Mouse (Mus musculus): Measurements from ENCODE around the gene Dip2c. TPM values are rescaled to one million over a fixed set of nuclear protein-coding genes. Genes with fewer than 3 reads are reported as not detected.

The Dip2c gene
- polyA plus RNA-seq, 1 experiment from 2014 or later, result 3.9 TPM

- 47% methylated on average over 1 of the region's 1 CpGs for WGBS
- no peaks in the 10 kb centered on the region for H3K9me3 ChIP-seq
These were observed 334.9 kb downstream of the Dip2c start for GRCm38 (mm10) chr13:9611229-9611628.

DNA sequence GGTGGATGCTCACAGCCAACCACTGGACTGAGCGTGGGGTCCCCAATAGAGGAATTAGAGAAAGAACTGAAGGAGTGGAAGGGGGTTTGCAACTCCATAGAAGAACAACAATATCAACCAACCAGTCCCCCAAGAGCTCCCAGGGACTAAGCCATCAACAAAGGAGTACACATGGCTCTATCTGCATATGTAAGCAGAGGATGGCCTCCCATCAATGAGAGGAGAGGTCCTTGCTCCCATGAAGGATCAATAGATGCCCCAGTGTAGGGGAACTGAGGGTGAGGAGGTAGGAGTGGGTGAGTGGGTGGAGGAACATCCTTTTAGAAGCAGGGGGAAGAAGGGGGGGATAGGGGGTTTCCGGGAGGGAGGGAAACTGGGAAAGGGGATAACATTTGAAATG, 356.4 kb downstream of the Dip2c start:
- WGBS, result 89% methylated on average over 2 of the region's 2 CpGs
- Histone ChIP-seq H3K4me3 (no peak overlapping the region), H3K36me3 (peaks cover 5% of the 10 kb centered on the region; the same call in 1 of the 2 replicates), H3K9me3 (no peaks in the 10 kb centered on the region), H3K27ac (no peak overlapping the region), H3K27me3 (ENCODE audit: insufficient read depth, poor library complexity, severe bottlenecking) (no peaks in the 10 kb centered on the region), H3K4me1 (peaks cover 9% of the 10 kb centered on the region)
- no peak for DNase-seq (ENCODE audit: low spot score)

More at GRCm38 (mm10) chr13:9611229-9611628, 334.9 kb downstream of the Dip2c start:
- Histone ChIP-seq H3K27me3 (ENCODE audit: insufficient read depth, poor library complexity, severe bottlenecking) (no peaks in the 10 kb centered on the region), H3K27ac (no peak overlapping the region), H3K4me3 (no peak overlapping the region), H3K36me3 (peaks cover 5% of the 10 kb centered on the region; the same call in 1 of the 2 replicates), H3K4me1 (no peaks in the 10 kb centered on the region)
- DNase-seq (ENCODE audit: low spot score), result no peak

- no peak overlapping the region for H3K27ac ChIP-seq
- H3K36me3 ChIP-seq, result no peaks in the 10 kb centered on the region
- H3K9me3 ChIP-seq, result no peaks in the 10 kb centered on the region
- 44% methylated on average over 2 of the region's 2 CpGs for WGBS
- peaks cover 12% of the 10 kb centered on the region for H3K4me1 ChIP-seq
- H3K27me3 ChIP-seq (ENCODE audit: insufficient read depth, poor library complexity, severe bottlenecking), result no peaks in the 10 kb centered on the region
- DNase-seq (ENCODE audit: low spot score), result no peak
- H3K4me3 ChIP-seq, result no peak overlapping the region
These were observed 359.6 kb downstream of the Dip2c start for GRCm38 (mm10) chr13:9635951-9636350.

DNA sequence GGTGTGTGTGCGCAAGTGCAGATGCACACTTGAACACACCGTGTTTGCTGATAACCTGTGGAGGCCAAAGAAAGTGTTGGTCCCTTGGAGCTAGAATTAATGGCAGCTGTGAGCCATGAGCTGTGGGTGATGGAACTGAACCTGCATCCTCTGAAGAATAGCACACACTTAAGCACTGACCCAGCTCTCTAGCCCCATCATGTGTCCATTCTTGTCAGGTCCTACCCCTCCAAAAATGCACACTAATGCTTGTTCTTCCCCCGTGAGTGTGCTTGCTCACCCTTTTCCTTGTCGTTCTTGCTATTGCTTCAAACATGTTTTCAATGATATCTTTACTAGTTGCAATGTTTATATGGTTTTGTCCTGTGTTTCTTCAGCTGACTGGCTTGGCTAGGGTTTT, 360.2 kb downstream of the Dip2c start:
- H3K9me3 ChIP-seq, result no peaks in the 10 kb centered on the region
- 55% methylated on average over 4 of the region's 4 CpGs for WGBS
- no peak overlapping the region for H3K4me3 ChIP-seq
- no peak overlapping the region for H3K27ac ChIP-seq
- H3K27me3 ChIP-seq (ENCODE audit: insufficient read depth, poor library complexity, severe bottlenecking), result no peaks in the 10 kb centered on the region
- H3K36me3 ChIP-seq, result no peaks in the 10 kb centered on the region
- peaks cover 12% of the 10 kb centered on the region for H3K4me1 ChIP-seq
- no peak for DNase-seq (ENCODE audit: low spot score)

GRCm38 (mm10) chr13:9637949-9638348, 361.6 kb downstream of the Dip2c start:
- no peaks in the 10 kb centered on the region for H3K36me3 ChIP-seq
- WGBS, result 38% methylated on average over 3 of the region's 3 CpGs
- H3K4me3 ChIP-seq, result no peak overlapping the region
- peaks cover 12% of the 10 kb centered on the region for H3K4me1 ChIP-seq
- no peak for DNase-seq (ENCODE audit: low spot score)
- H3K9me3 ChIP-seq, result no peaks in the 10 kb centered on the region
- no peak overlapping the region for H3K27ac ChIP-seq
- H3K27me3 ChIP-seq (ENCODE audit: insufficient read depth, poor library complexity, severe bottlenecking), result no peaks in the 10 kb centered on the region

GRCm38 (mm10) chr13:9648716-9649115, 372.4 kb downstream of the Dip2c start:
- DNase-seq (ENCODE audit: low spot score), result no peak
- Histone ChIP-seq H3K4me1 (peaks cover 10% of the 10 kb centered on the region; the same call in 1 of the 2 replicates), H3K27me3 (ENCODE audit: insufficient read depth, poor library complexity, severe bottlenecking) (no peaks in the 10 kb centered on the region), H3K27ac (no peak overlapping the region), H3K36me3 (no peaks in the 10 kb centered on the region), H3K9me3 (no peaks in the 10 kb centered on the region), H3K4me3 (no peak overlapping the region)
- 89% methylated on average over 13 of the region's 13 CpGs for WGBS

- Histone ChIP-seq H3K27me3 (ENCODE audit: insufficient read depth, poor library complexity, severe bottlenecking) (no peaks in the 10 kb centered on the region), H3K4me1 (peaks cover 10% of the 10 kb centered on the region; the same call in 1 of the 2 replicates), H3K27ac (no peak overlapping the region), H3K4me3 (no peak overlapping the region), H3K9me3 (no peaks in the 10 kb centered on the region), H3K36me3 (no peaks in the 10 kb centered on the region)
- 79% methylated on average over 1 of the region's 1 CpGs for WGBS
- no peak for DNase-seq (ENCODE audit: low spot score)
These were observed 373.6 kb downstream of the Dip2c start for GRCm38 (mm10) chr13:9649894-9650293.

DNA sequence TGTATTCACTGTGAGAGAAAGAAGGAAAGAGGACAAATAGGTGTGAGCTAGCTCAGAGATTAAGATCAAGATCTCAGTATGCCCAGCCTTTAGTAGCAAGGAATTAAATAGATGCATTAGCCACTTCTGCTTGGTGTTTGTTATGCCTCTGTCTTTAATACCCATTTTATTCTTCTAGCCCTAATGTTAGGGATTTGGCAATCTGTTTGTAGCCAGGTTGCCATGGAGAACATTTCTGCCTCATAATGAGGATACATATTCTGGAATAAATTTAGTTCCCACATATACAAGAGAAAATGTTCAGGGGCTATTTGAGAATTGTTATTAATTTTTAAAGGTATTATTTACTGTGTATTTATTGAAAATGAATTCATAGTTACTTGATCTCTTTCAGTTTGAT, 374.3 kb downstream of the Dip2c start:
- Histone ChIP-seq H3K4me1 (peaks cover 10% of the 10 kb centered on the region; the same call in 1 of the 2 replicates), H3K4me3 (no peak overlapping the region), H3K27ac (no peak overlapping the region), H3K27me3 (ENCODE audit: insufficient read depth, poor library complexity, severe bottlenecking) (no peaks in the 10 kb centered on the region), H3K9me3 (no peaks in the 10 kb centered on the region), H3K36me3 (no peaks in the 10 kb centered on the region)
- DNase-seq (ENCODE audit: low spot score), result no peak

- Histone ChIP-seq H3K27ac (no peak overlapping the region), H3K4me3 (no peak overlapping the region), H3K36me3 (peaks cover 4% of the 10 kb centered on the region; the same call in 1 of the 2 replicates), H3K27me3 (ENCODE audit: insufficient read depth, poor library complexity, severe bottlenecking) (no peaks in the 10 kb centered on the region), H3K4me1 (no peaks in the 10 kb centered on the region; the same call in 1 of the 2 replicates), H3K9me3 (no peaks in the 10 kb centered on the region)
- DNase-seq (ENCODE audit: low spot score), result no peak
- 80% methylated on average over 3 of the region's 3 CpGs for WGBS
These were observed 376.7 kb downstream of the Dip2c start for GRCm38 (mm10) chr13:9653018-9653417.

- Histone ChIP-seq H3K4me1 (no peaks in the 10 kb centered on the region), H3K36me3 (peaks cover 10% of the 10 kb centered on the region; the same call in 1 of the 2 replicates), H3K9me3 (no peaks in the 10 kb centered on the region), H3K4me3 (no peak overlapping the region), H3K27ac (no peak overlapping the region), H3K27me3 (ENCODE audit: insufficient read depth, poor library complexity, severe bottlenecking) (no peaks in the 10 kb centered on the region)
- 86% methylated on average over 6 of the region's 6 CpGs for WGBS
- no peak for DNase-seq (ENCODE audit: low spot score)
These were observed 380.3 kb downstream of the Dip2c start for GRCm38 (mm10) chr13:9656613-9657012.

DNA sequence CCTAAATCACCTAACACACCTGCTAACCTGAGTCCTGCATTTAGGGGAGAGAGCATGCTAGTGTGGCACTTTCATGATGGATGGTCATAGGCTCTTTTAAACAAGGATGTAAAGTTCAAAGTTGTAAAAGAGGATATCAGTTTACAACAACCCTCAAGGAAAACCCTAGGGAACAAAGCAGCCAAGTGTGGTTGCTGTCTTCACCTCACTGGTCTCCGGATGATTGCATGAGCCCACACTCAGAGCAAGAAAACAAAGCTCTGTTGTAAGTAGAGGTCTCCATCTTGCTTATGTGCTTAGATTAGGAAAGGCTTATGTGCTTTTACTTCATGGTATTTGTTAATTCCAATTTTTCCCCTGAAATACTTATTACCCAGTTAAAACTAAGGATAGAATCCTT, 384.4 kb downstream of the Dip2c start:
- no peaks in the 10 kb centered on the region for H3K9me3 ChIP-seq
- DNase-seq (ENCODE audit: low spot score), result no peak
- no peaks in the 10 kb centered on the region for H3K4me1 ChIP-seq
- WGBS, result 67% methylated on average over 1 of the region's 1 CpGs
- no peak overlapping the region for H3K27ac ChIP-seq
- H3K36me3 ChIP-seq, result peaks cover 14% of the 10 kb centered on the region; the same call in 1 of the 2 replicates
- no peak overlapping the region for H3K4me3 ChIP-seq
- H3K27me3 ChIP-seq (ENCODE audit: insufficient read depth, poor library complexity, severe bottlenecking), result no peaks in the 10 kb centered on the region

- no peak overlapping the region for H3K27ac ChIP-seq
- H3K4me3 ChIP-seq, result no peak overlapping the region
- H3K9me3 ChIP-seq, result no peaks in the 10 kb centered on the region
- H3K36me3 ChIP-seq, result peaks cover 11% of the 10 kb centered on the region; the same call in 1 of the 2 replicates
- H3K4me1 ChIP-seq, result no peaks in the 10 kb centered on the region
- 85% methylated on average over 1 of the region's 1 CpGs for WGBS
- H3K27me3 ChIP-seq (ENCODE audit: insufficient read depth, poor library complexity, severe bottlenecking), result no peaks in the 10 kb centered on the region
- DNase-seq (ENCODE audit: low spot score), result no peak
These were observed 387.3 kb downstream of the Dip2c start for GRCm38 (mm10) chr13:9663593-9663992.

DNA sequence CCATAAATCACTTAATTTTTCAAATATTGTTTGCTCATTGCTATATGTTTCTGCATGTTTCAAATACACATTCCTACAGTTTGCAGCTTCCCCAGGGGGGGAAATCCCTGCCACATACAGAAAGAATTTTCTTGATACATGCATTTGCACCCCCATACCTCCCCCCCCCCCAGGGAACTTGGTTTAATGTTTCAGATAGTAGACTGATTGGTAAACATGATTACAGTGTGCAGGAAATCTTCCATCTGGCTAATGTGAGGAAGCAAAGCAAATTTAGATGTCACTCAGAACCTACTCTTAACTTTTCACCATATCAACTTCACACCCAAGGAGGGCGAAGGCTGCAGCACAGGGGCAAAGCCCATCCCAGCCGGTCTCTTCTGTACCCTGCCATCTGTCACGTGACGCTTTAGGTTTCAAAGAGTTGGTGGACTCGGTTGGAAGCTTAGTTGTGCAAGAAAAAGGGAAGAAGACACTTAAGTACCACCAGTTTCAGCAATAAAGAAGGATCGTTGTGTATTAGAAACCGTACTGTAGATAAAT, 391.7 kb downstream of the Dip2c start:
- Histone ChIP-seq H3K9me3 (no peaks in the 10 kb centered on the region), H3K27me3 (ENCODE audit: insufficient read depth, poor library complexity, severe bottlenecking) (no peaks in the 10 kb centered on the region), H3K27ac (no peak overlapping the region), H3K4me1 (no peaks in the 10 kb centered on the region), H3K36me3 (peaks cover 2% of the 10 kb centered on the region; the same call in 1 of the 2 replicates), H3K4me3 (no peak overlapping the region)
- no peak for DNase-seq (ENCODE audit: low spot score)
- WGBS, result 62% methylated on average over 7 of the region's 7 CpGs

GRCm38 (mm10) chr13:9669246-9669645, 392.9 kb downstream of the Dip2c start:
- no peaks in the 10 kb centered on the region for H3K27me3 ChIP-seq (ENCODE audit: insufficient read depth, poor library complexity, severe bottlenecking)
- H3K36me3 ChIP-seq, result 0 out of 2 replicates have a peak, but pooled peaks cover 2% of the 10 kb centered on the region
- H3K4me3 ChIP-seq, result no peak overlapping the region
- no peaks in the 10 kb centered on the region for H3K4me1 ChIP-seq
- DNase-seq (ENCODE audit: low spot score), result no peak
- WGBS, result 88% methylated on average over 5 of the region's 5 CpGs
- H3K9me3 ChIP-seq, result no peaks in the 10 kb centered on the region
- H3K27ac ChIP-seq, result no peak overlapping the region
